Mouse (Mus musculus) erythroblast, embryonic 14.5 days (primary cell): ENCODE results near the gene Fmo5.

Experiments
- GATA1 ChIP-seq: IDR thresholded peaks from 2 replicates; pipeline ENCODE4 v1.6.1; 2012; ENCODE audit warnings: low read length, inconsistent platforms, mixed read lengths
- TAL1 ChIP-seq: IDR thresholded peaks from 3 replicates; pipeline ENCODE4 v1.6.1; 2012; ENCODE audit warnings: low read length, inconsistent platforms, mixed read lengths

DNA sequence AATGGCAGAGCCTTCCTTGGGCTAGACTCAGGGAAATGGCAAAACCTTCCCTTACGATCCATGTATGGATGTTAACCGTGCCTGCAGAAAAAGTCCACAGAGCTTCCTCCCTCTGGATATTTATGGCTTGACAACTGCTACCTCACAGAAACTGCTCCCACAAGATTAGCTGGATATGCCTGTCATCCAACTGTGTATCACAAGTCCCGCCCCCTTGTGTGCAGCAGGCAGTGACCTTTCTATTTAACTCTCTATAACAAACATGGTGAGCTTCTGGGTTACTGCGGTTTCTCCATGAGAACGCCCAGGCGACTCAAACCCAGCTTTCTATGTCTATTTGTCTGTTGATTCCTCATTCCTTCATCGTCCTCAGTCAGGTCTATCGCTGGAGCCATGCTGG, 10.7 kb upstream of the Fmo5 start:
- TF ChIP-seq GATA1 (no peak), TAL1 (no peak)
